Mouse (Mus musculus) cerebellum, adult 2 months (tissue): ENCODE measurements around the gene Ier5.

Experiments
- CTCF ChIP-seq: fragments of 200-500 bp; IDR thresholded peaks from 2 replicates; pipeline ENCODE4 v1.5.1; 2011; ENCODE audit warnings: low read depth, mild to moderate bottlenecking, control low read depth, low read length, moderate library complexity, borderline replicate concordance; ENCODE audit not compliant: insufficient read depth
- POLR2A ChIP-seq: fragments of 200-500 bp; IDR thresholded peaks from 2 replicates; pipeline ENCODE4 v1.6.1; 2011; ENCODE audit warnings: low read length, control low read depth, borderline replicate concordance; ENCODE audit not compliant: insufficient read depth

DNA sequence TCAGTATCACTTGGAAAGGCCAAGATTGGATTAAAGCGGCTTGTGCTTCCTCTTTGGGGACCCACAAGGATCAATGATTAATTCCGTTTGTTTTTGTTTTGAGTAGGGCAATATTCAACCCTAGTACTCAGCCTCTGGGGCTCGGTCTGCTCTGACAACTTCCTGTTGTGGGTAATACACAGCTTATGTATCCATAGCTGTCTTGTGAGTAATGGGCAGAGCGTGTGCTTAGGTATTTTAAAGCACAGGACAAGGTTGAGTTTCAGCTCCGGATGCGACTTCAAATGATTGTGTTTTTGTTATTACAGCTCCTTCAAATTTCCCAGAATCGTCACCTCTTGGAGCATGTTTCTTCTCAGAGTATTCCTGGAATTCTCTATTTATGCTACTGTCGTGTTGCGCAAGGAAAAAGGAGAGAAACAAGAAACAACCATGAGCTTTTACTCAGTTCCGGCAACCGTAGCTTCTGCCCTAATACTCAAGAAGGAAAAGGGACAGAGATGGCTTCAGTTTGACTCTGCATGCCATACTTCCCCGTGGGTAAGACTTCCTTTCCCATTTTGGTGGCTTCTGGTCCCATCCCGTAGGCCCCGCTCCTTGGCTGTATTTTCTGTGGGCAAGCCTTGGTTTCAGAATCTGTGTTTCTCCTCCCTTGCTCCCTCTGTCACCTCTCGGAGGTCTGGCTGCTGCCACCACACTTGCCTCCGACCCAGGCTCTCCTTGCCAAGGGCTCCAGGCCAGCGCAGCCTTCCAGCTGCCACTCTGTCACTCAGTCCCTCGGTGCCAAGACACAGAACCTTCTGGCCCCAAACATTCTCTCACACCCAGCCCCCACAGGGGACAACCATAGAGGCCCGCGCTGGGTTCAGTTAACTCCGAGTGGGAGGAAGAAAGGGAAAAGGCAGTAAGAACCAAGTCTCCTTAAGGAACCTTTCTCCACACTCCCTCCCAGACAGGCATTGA lies 22.8 kb upstream of the Ier5 start:
- TF ChIP-seq CTCF (no peak), POLR2A (no peak)
